Mouse (Mus musculus) stomach, embryonic 14.5 days (tissue): ENCODE results near the gene Negr1. TPM values are rescaled to one million over a fixed set of nuclear protein-coding genes. Genes with fewer than 3 reads are reported as not detected.

Experiments
- ATAC-seq: fragments of 200-750 bp; cut with Nextera tagmentation; 2 replicates; pipeline ENCODE4 v1.8.0; 2017; ENCODE audit warnings: low read depth, moderate TSS enrichment; ENCODE audit not compliant: insufficient number of reproducible peaks, insufficient read depth, low FRiP score
- H3K27ac ChIP-seq: fragments of 300-500 bp; sonication (generic); 2 replicates; pipeline ENCODE4 v1.5.1; 2014; ENCODE audit warnings: mild to moderate bottlenecking, low read length, moderate library complexity, mixed read lengths
- H3K27me3 ChIP-seq: fragments of 300-500 bp; sonication (generic); 2 replicates; pipeline ENCODE4 v1.6.1; 2014; ENCODE audit warnings: low read length, control low read depth, mixed read lengths; ENCODE audit not compliant: control insufficient read depth, insufficient read depth
- H3K36me3 ChIP-seq: fragments of 300-500 bp; sonication (generic); 2 replicates; pipeline ENCODE4 v1.6.1; 2014; ENCODE audit warnings: mild to moderate bottlenecking, control low read depth, low read length, moderate library complexity, mixed read lengths; ENCODE audit not compliant: control insufficient read depth, insufficient read depth
- H3K4me1 ChIP-seq: fragments of 300-500 bp; sonication (generic); 2 replicates; pipeline ENCODE4 v1.6.1; 2014; ENCODE audit warnings: low read length, control low read depth, mixed read lengths; ENCODE audit not compliant: control insufficient read depth, insufficient read depth
- H3K4me2 ChIP-seq: fragments of 300-500 bp; sonication (generic); replicated peaks from 2 replicates; pipeline ENCODE4 v1.6.1; 2014; ENCODE audit warnings: low read depth, low read length, control low read depth
- H3K4me3 ChIP-seq: fragments of 300-500 bp; sonication (generic); 2 replicates; pipeline ENCODE4 v1.5.1; 2014; ENCODE audit warnings: low read depth, low read length, control low read depth
- H3K9ac ChIP-seq: fragments of 300-500 bp; sonication (generic); replicated peaks from 2 replicates; pipeline ENCODE4 v1.6.1; 2014; ENCODE audit warnings: low read depth, mild to moderate bottlenecking, control low read depth, low read length, moderate library complexity, mixed read lengths
- H3K9me3 ChIP-seq: fragments of 300-500 bp; sonication (generic); 2 replicates; pipeline ENCODE4 v1.6.1; 2016; ENCODE audit warnings: low read depth, low read length, control low read depth; ENCODE audit not compliant: control insufficient read depth
- WGBS: fragments of 180-500 bp; shearing (Covaris S2); extraction: QIAGEN DNeasy Blood & Tissue Kit; methylation state at CpG from one replicate; pipeline ENCODE4 v1.1.7; 2014; 5-methylcytosine and 5-hydroxymethylcytosine counted together
- polyA plus RNA-seq: library from polyadenylated mRNA; unstranded; fragments of >200 nt; fragmentation: Nextera tagmentation; extraction: Ambion mirVana; gene quantifications from 2 replicates; pipeline ENCODE4 v1.2.1, GENCODE M21; 2014

The Negr1 gene
- polyA plus RNA-seq, 1 experiment from 2014 or later: 9.8 TPM

GRCm38 (mm10) chr3:156710240-156710639 lies 148.6 kb downstream of the Negr1 start:
- Histone ChIP-seq H3K36me3 (no peaks in the 10 kb centered on the region), H3K4me2 (no peak overlapping the region), H3K9me3 (no peaks in the 10 kb centered on the region), H3K9ac (no peak overlapping the region), H3K27me3 (no peaks in the 10 kb centered on the region), H3K4me1 (no peaks in the 10 kb centered on the region), H3K4me3 (no peak overlapping the region), H3K27ac (no peak overlapping the region)
- 65% methylated on average over 5 of the region's 5 CpGs for WGBS
- no peak for ATAC-seq

DNA sequence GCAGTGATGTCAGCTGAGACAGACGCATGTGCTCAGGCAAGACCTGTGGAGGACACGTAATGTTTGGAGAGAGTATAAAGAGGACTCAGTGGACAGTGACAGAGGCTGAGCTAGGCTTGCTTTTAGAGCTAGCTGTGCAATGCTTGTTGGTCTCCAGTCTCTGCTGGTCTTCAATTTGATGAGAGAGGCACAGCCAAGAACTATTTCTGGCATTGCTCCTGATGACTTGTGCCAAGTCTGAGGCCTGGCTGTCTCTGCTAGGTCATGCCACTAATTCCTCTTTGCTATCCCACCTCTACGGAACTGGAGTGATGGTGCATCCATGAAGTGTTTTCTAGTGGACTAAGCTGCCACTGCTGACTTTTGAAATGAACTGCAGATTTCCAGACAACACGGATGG lies 149.1 kb downstream of the Negr1 start:
- no peaks in the 10 kb centered on the region for H3K27me3 ChIP-seq
- no peak overlapping the region for H3K4me2 ChIP-seq
- H3K9ac ChIP-seq: no peak overlapping the region
- H3K27ac ChIP-seq: no peak overlapping the region
- H3K4me3 ChIP-seq: no peak overlapping the region
- H3K9me3 ChIP-seq: no peaks in the 10 kb centered on the region
- ATAC-seq: no peak
- 77% methylated on average over 4 of the region's 4 CpGs for WGBS
- H3K4me1 ChIP-seq: no peaks in the 10 kb centered on the region
- H3K36me3 ChIP-seq: no peaks in the 10 kb centered on the region

GRCm38 (mm10) chr3:156736335-156736734 lies 174.7 kb downstream of the Negr1 start:
- H3K27me3 ChIP-seq: no peaks in the 10 kb centered on the region
- no peaks in the 10 kb centered on the region for H3K9me3 ChIP-seq
- no peak overlapping the region for H3K27ac ChIP-seq
- no peak overlapping the region for H3K4me2 ChIP-seq
- H3K36me3 ChIP-seq: no peaks in the 10 kb centered on the region
- no peak overlapping the region for H3K4me3 ChIP-seq
- no peaks in the 10 kb centered on the region for H3K4me1 ChIP-seq
- no peak for ATAC-seq
- H3K9ac ChIP-seq: no peak overlapping the region

DNA sequence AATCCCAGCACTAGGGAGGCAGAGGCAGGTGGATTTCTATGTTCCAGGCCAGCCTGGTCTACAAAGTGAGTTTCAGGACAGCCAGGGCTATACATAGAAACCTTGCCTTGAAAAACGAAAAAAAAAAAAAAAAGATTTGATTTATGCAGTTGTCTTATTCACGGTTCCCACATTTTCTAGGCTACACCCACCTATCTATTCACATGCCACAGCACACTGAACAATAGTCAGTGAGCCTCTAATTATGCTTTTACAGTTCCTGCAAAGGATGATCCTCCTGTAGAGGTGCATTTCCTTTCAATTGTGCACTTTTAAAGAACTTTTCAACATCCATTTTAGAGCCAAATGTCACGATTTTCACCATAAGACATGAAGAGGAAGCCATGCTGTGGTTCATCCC lies 177.9 kb downstream of the Negr1 start:
- Histone ChIP-seq H3K4me3 (no peak overlapping the region), H3K27ac (no peak overlapping the region), H3K27me3 (no peaks in the 10 kb centered on the region), H3K9ac (no peak overlapping the region), H3K4me2 (no peak overlapping the region), H3K9me3 (no peaks in the 10 kb centered on the region), H3K36me3 (no peaks in the 10 kb centered on the region), H3K4me1 (no peaks in the 10 kb centered on the region)
- ATAC-seq: no peak
- WGBS: 73% methylated on average over 3 of the region's 3 CpGs

- H3K27ac ChIP-seq: no peak overlapping the region
- no peak overlapping the region for H3K9ac ChIP-seq
- H3K4me1 ChIP-seq: no peaks in the 10 kb centered on the region
- H3K4me3 ChIP-seq: no peak overlapping the region
- no peak overlapping the region for H3K4me2 ChIP-seq
- H3K36me3 ChIP-seq: no peaks in the 10 kb centered on the region
- H3K9me3 ChIP-seq: no peaks in the 10 kb centered on the region
- H3K27me3 ChIP-seq: no peaks in the 10 kb centered on the region
- WGBS: 78% methylated on average over 1 of the region's 1 CpGs
- no peak for ATAC-seq
Measured at GRCm38 (mm10) chr3:156743266-156743665, 181.7 kb downstream of the Negr1 start.

DNA sequence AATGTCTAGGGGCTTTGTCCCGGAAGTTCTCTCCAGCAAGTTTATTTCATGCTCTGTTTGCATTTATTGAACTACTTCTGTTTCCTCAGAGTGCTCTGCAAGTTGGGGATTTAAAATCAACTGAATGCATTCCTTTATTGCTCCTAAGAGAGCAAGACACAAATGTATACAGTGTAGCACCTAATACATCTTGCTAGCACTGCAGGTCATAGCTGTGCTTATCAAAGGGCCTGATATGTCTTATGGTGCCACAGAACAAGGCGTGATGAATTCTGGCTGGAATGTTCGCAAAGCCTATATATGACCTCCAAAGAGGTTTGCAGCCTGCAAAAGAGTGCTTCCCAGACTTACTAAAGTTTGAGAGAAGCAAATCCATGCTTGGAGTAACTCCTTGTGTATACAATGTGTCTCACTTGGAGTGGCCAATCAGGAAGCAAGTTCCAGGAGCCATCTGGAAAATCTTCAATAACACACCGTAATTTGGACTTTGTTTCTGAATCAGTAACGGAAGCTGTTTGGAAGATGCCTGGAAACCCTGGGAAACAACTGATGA lies 183.7 kb downstream of the Negr1 start:
- H3K27ac ChIP-seq: no peak overlapping the region

GRCm38 (mm10) chr3:156747456-156747855 lies 185.9 kb downstream of the Negr1 start:
- Histone ChIP-seq H3K27ac (no peak overlapping the region), H3K36me3 (no peaks in the 10 kb centered on the region), H3K4me2 (no peak overlapping the region), H3K27me3 (no peaks in the 10 kb centered on the region), H3K9ac (no peak overlapping the region), H3K4me1 (no peaks in the 10 kb centered on the region), H3K9me3 (no peaks in the 10 kb centered on the region), H3K4me3 (no peak overlapping the region)
- no peak for ATAC-seq
- 66% methylated on average over 3 of the region's 3 CpGs for WGBS

More for the DNA sequence above, 183.7 kb downstream of the Negr1 start:
- no peaks in the 10 kb centered on the region for H3K4me1 ChIP-seq
- no peak for ATAC-seq
- no peak overlapping the region for H3K4me2 ChIP-seq
- WGBS: 48% methylated on average over 5 of the region's 5 CpGs
- no peaks in the 10 kb centered on the region for H3K9me3 ChIP-seq
- no peak overlapping the region for H3K4me3 ChIP-seq
- no peaks in the 10 kb centered on the region for H3K36me3 ChIP-seq
- H3K27me3 ChIP-seq: no peaks in the 10 kb centered on the region
- H3K9ac ChIP-seq: no peak overlapping the region

DNA sequence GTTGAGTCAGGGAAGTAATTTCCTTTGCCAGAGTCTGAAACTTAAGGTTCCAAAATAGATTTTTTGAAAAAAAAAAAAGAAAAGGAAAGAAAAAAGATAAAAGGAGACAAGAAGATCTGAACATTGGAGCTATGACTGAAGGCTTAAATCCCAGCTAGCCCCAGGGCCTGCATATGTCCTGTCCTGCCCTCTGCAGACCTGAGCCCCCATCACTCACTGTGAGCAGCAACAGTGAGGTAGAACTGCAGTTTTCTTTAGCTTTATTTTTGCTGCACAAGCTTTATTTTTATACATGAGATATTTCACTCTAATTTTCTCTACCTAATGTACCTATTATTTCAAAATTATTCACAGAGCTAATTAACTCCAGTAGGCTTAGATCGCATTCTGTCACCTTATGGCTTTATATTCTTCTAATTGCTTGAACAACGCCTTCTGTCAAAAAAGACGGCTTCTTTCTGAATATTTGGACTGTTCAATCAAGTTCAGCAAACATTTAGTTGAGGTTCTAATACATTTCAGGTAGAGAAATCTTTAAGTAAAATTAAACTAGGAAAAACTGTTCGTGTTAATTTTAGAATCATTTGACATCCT lies 192.3 kb downstream of the Negr1 start:
- H3K9ac ChIP-seq: no peak overlapping the region
- 74% methylated on average over 4 of the region's 4 CpGs for WGBS
- no peak overlapping the region for H3K4me3 ChIP-seq
- H3K9me3 ChIP-seq: no peaks in the 10 kb centered on the region
- no peaks in the 10 kb centered on the region for H3K27me3 ChIP-seq
- ATAC-seq: no peak
- no peaks in the 10 kb centered on the region for H3K36me3 ChIP-seq
- H3K4me1 ChIP-seq: no peaks in the 10 kb centered on the region
- no peak overlapping the region for H3K27ac ChIP-seq
- no peak overlapping the region for H3K4me2 ChIP-seq
